Mouse (Mus musculus) naive thymus-derived CD4-positive, alpha-beta T cell, adult 2 months (primary cell): ENCODE results near the gene Rdx.

Experiments used
- DNase-seq: peaks from one replicate; pipeline ENCODE4 v3.0.0-alpha.2; 2011; ENCODE audit warnings: low read depth

Gene Rdx

GRCm38 (mm10) chr9:52055313-52055712 lies 8.3 kb downstream of the Rdx start:
- no peak for DNase-seq

GRCm38 (mm10) chr9:52059788-52060187 lies 12.8 kb downstream of the Rdx start:
- no peak for DNase-seq

DNA sequence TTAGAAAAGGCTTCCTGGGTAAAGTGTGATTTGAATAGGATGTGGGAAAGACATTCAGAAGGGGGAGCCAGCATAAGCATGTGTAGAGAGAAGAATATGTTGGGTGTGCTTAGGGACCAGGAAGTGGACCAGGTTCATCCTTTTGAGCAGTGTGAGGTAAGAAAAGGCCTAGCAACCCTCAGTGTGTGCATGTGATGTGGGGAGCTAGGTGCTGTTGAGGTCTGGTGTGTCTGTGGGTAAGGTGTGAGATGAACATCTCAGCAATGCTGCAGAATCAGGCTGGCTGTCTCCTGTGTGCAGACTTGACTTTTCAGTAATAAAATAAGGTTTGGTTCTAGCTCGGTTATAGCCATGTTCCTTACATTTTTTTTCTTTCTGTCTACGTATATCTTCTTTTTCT lies 23.1 kb downstream of the Rdx start:
- peak; percentile 14 for DNase-seq

- peak; percentile 27 for DNase-seq
These were observed 24.4 kb downstream of the Rdx start for GRCm38 (mm10) chr9:52071352-52071751.

- no peak for DNase-seq
These were observed 25.2 kb downstream of the Rdx start for GRCm38 (mm10) chr9:52072202-52072601.

DNA sequence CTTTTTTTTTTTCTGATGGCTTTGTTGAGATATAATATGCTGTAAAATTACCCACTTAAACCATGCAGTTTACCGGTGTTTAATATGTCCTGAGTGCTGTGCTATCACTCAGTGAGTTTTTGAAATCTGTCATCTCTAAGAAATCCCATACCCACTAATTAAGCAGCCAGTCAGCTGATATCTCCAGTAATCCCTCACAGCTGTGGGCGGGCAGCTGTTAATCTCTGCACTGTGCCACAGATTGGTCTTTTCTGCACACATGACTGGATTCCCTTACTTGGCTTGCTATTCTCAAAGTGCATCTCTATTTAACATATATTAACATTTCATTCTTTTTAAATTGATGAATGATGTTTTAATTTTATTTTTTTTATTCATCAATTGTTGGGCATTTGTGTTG lies 29.1 kb downstream of the Rdx start:
- DNase-seq: no peak

DNA sequence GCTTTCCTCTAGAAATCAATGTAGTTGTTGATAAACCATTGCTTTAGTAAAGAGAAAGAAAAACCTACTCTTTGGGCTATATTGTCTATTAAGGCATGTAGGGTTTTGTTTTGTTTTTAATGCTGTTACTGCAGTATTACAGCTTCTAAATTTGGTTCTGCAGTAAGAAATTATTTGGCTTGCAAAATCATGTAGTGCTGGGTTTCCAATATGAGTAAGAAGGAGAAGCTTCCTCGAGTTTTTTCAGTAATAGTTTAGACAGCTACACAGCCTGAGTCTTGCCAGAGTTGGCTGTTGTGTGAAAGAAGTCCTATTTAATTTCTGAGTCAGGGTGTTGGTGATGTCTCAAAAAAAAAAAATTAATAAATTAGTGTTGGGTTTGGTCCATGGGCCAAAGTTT lies 30.7 kb downstream of the Rdx start:
- no peak for DNase-seq

GRCm38 (mm10) chr9:52081979-52082378 lies 35.0 kb downstream of the Rdx start:
- no peak for DNase-seq

DNA sequence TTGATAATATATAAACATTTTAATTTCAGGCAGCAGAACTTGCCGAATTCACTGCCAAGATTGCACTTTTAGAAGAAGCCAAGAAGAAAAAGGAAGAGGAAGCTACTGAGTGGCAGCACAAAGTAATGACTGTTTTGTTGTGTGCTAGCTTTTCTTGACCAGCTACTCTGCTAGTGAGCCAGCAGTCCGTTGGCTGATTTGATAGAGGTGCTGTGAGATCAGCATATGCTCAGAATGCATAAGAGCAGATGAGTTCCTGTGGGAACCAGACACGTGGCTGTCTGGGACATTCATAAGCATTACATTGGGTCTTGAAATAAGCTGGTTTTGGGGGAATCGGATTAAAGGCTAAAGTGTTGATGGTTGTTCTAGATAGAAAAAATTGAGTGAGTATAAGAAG lies 35.4 kb downstream of the Rdx start:
- no peak for DNase-seq

- DNase-seq: no peak
These were observed 44.8 kb downstream of the Rdx start for GRCm38 (mm10) chr9:52091752-52092151.

DNA sequence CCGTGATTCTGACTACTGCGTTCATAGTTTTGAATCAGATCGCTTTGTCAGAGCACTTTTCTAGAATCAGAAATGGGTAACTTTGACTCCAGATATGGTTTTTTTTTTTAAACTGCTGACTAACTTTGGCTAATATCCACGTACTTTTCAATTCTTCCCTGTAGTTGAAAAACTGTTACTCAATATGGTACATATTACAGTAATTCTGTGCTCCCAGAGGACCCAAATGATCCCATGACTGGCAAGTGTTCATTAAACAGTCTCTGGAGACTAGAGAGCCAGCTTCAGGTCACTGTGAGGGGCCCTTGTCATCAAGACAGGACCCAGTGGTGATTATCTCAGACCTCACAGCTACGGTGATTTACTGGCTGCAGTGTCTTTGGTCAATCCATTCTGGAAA lies 45.3 kb downstream of the Rdx start:
- no peak for DNase-seq

- no peak for DNase-seq
These were observed 46.1 kb downstream of the Rdx start for GRCm38 (mm10) chr9:52093108-52093507.

- no peak for DNase-seq
These were observed 47.0 kb downstream of the Rdx start for GRCm38 (mm10) chr9:52094016-52094415.

- DNase-seq: no peak
These were observed 47.6 kb downstream of the Rdx start for GRCm38 (mm10) chr9:52094471-52094980.

DNA sequence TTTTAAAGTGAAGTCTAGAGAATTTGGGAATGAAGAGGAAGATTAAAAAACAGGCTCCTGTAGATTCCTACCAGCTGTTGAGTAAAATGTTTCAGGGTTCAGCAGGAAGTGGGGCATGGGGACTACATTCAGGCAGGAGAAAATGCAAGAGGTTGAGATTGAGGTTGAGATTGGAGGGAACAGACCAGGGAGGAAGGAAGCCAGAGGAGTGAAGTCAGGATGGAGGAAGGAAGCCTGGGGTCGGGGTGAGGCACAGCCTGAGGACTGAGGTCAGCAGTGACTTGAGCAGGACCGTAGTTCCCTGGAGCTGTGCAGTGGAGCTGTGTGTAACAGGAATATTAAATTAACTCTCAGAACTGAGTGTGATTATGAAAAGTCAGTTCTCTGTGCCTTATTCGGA lies 48.7 kb downstream of the Rdx start:
- no peak for DNase-seq

DNA sequence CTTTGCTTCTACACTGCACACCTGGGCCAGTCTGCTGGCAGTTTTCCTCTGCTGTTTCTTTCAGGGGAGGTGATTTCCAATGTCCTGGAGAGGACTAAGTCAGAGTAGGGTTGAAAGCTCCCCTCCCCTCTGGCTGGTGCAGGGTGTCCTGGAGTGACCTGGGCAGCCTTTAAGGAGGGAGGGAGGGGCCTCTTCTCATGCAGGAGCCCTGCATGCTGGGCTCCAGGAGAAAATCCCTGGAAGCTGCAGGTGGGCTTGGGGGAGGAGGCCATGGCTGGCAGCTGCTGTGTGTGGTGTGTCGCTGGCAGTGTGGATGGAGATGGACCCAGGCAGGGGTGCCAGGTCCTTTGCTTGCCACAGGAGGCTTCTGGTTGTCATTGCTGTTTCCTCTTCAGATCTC lies 50.4 kb downstream of the Rdx start:
- no peak for DNase-seq

- DNase-seq: peak; percentile 82
These were observed 51.6 kb downstream of the Rdx start for GRCm38 (mm10) chr9:52098600-52098999.

- no peak for DNase-seq
These were observed 53.5 kb downstream of the Rdx start for GRCm38 (mm10) chr9:52100426-52100825.

DNA sequence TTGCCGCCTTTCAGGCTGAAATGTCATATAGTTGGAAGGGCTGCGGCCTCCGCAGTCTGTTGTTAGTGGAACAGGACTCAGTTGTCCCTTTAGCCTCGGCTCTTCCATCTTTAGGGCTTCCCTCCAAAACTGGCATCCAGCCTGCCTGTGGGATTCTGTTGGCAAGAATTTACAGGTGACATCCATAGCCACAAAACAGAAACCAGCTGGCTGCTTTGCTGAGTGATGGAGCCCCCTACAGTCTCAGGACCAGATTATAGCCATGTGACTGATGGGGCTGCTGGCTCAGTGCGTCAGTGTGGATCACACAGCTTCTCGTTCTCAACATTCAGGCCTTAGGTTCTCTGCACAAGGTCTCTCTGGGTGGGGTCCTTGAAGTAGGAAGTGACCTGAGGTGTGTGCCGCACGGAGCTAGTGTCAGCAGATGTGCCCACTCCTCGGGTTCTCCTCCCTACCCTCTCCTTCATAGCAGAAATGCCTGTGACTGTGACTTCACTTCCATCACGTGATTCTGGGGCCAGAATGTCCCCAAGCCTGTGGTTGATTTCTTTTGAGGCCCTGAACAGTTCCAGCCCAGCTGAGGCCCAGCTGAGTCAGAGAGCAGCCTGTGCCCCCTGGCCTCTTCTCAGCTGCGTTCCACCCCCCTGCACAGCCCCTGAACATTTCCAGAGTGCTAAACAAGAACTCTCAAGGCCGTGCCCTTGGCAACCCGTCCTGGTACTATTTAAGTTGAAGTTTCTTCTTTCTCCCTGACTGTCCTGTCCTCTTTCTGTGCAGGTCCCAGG lies 55.3 kb downstream of the Rdx start:
- no peak for DNase-seq

GRCm38 (mm10) chr9:52103448-52104224 lies 56.7 kb downstream of the Rdx start:
- DNase-seq: no peak

- no peak for DNase-seq
These were observed 57.2 kb downstream of the Rdx start for GRCm38 (mm10) chr9:52104225-52104615.

- DNase-seq: no peak
These were observed 58.5 kb downstream of the Rdx start for GRCm38 (mm10) chr9:52105423-52105822.

- no peak for DNase-seq
These were observed 60.2 kb downstream of the Rdx start for GRCm38 (mm10) chr9:52107161-52107560.
